Mouse (Mus musculus): ENCODE data around the gene Flrt3. TPM values are rescaled to one million over a fixed set of nuclear protein-coding genes. Genes with fewer than 3 reads are reported as not detected.

The Flrt3 gene
- polyA plus RNA-seq, 2 experiments, result 14.4 to 47.6 TPM

DNA sequence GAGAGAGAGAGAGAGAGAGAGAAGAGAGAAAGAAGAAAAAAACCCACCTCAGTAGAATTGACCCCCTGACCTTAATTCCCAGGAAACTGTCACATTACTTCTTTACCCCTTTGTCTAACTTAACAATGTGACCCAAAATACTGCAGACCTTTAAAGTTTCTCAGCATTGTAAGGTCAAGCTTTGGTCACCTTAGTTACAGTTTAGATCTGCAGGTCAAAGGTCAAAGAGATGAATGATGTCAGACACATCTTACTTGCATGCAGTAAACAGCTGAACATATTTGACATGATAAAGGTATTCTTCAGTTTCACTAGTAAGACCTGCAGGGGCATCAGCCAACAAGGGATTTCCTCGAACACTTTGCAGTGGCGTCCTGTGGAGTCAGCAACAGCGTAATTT, 32.9 kb upstream of the Flrt3 start:
- DNase-seq (ENCODE audit: low spot score), result no peak
- Histone ChIP-seq H3K9ac (ENCODE audit: low read depth, low read length, severe bottlenecking) (no peak overlapping the region), H3K36me3 (ENCODE audit: control insufficient read depth, insufficient read depth, low read length) (no peaks in the 10 kb centered on the region), H3K4me2 (replicated peaks; ENCODE audit: low read depth, low read length, severe bottlenecking) (no peak overlapping the region), H3K27ac (replicated peaks; ENCODE audit: low read depth, low read length) (no peak overlapping the region), H3K4me1 (ENCODE audit: control insufficient read depth, insufficient read depth, low read length) (peaks cover 4% of the 10 kb centered on the region; the same call in 1 of the 2 replicates), H3K27me3 (ENCODE audit: control insufficient read depth, insufficient read depth, low read length) (no peaks in the 10 kb centered on the region), H3K9me3 (ENCODE audit: control insufficient read depth, low read length) (no peaks in the 10 kb centered on the region), H3K4me3 (replicated peaks; ENCODE audit: low read length) (no peak overlapping the region)
- 24% methylated on average over 3 of the region's 3 CpGs for WGBS
- no peak for TF ChIP-seq POLR2A (IDR thresholded peaks at IDR 0.05; ENCODE audit: borderline replicate concordance, extremely low read depth, insufficient read depth, insufficient read length)
- ATAC-seq (ENCODE audit: low FRiP score, low read depth), result no peak

DNA sequence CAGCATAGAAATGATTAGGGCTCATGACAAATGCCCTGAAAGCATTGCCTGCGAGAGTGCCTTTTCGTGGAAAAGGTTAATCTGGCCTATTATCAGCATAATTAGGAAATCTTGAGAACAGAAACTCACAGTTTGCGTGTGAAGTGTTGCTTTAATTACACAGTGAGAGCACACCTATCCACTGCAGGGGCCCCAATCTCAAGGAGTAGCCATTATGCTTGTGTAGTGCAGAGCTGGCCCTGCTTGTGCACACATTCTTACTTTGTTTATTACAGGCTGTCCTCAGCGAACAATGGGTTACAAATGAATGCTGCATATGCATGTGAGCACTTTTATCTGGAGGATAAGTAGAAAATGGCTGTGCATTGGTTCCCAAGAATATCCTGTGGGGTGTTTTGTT, 32.1 kb upstream of the Flrt3 start:
- WGBS, result 56% methylated on average over 4 of the region's 4 CpGs
- H3K36me3 ChIP-seq (ENCODE audit: control insufficient read depth, insufficient read depth, low read length), result no peaks in the 10 kb centered on the region
- no peak for DNase-seq (ENCODE audit: low spot score)
- H3K4me3 ChIP-seq (replicated peaks; ENCODE audit: low read length), result no peak overlapping the region
- TF ChIP-seq POLR2A (IDR thresholded peaks at IDR 0.05; ENCODE audit: borderline replicate concordance, extremely low read depth, insufficient read depth, insufficient read length), result no peak
- H3K27ac ChIP-seq (replicated peaks; ENCODE audit: low read depth, low read length), result no peak overlapping the region
- H3K9ac ChIP-seq (ENCODE audit: low read depth, low read length, severe bottlenecking), result no peak overlapping the region
- H3K9me3 ChIP-seq (ENCODE audit: control insufficient read depth, low read length), result no peaks in the 10 kb centered on the region
- no peak overlapping the region for H3K4me2 ChIP-seq (replicated peaks; ENCODE audit: low read depth, low read length, severe bottlenecking)
- H3K4me1 ChIP-seq (ENCODE audit: control insufficient read depth, insufficient read depth, low read length), result peaks cover 7% of the 10 kb centered on the region
- no peak for ATAC-seq (ENCODE audit: low FRiP score, low read depth)
- H3K27me3 ChIP-seq (ENCODE audit: control insufficient read depth, insufficient read depth, low read length), result no peaks in the 10 kb centered on the region

DNA sequence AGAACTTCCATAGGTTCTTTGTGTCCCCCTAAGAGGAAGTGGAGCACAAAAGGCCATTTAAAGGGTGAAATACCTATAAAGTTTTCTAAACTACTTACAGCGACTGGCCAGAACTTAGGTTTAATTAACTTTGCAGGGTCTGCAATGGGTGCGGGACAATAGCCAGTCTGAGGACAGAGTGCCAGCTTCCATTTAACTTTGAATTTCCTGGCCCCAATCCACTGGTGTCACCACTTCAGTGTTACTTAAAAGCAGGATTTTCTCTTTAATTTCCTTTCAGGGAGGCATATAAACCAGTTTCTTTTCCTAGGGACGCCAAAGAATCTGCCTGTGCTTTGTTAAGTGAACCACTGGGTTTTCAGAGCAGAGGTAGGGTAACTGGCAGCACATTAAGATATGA, 27.3 kb upstream of the Flrt3 start:
- H3K27me3 ChIP-seq (ENCODE audit: control insufficient read depth, insufficient read depth, low read length), result no peaks in the 10 kb centered on the region
- H3K9ac ChIP-seq (ENCODE audit: low read depth, low read length, severe bottlenecking), result no peak overlapping the region
- no peak overlapping the region for H3K4me3 ChIP-seq (replicated peaks; ENCODE audit: low read length)
- H3K4me2 ChIP-seq (replicated peaks; ENCODE audit: low read depth, low read length, severe bottlenecking), result no peak overlapping the region
- DNase-seq (ENCODE audit: low spot score) (peak; percentile 34), ATAC-seq (ENCODE audit: low FRiP score, low read depth) (no peak)
- no peak for TF ChIP-seq POLR2A (IDR thresholded peaks at IDR 0.05; ENCODE audit: borderline replicate concordance, extremely low read depth, insufficient read depth, insufficient read length)
- H3K4me1 ChIP-seq (ENCODE audit: control insufficient read depth, insufficient read depth, low read length), result peaks cover 6% of the 10 kb centered on the region
- no peaks in the 10 kb centered on the region for H3K9me3 ChIP-seq (ENCODE audit: control insufficient read depth, low read length)
- 18% methylated on average over 3 of the region's 3 CpGs for WGBS
- H3K27ac ChIP-seq (replicated peaks; ENCODE audit: low read depth, low read length), result no peak overlapping the region; the same call in 1 of the 2 replicates
- H3K36me3 ChIP-seq (ENCODE audit: control insufficient read depth, insufficient read depth, low read length), result no peaks in the 10 kb centered on the region

DNA sequence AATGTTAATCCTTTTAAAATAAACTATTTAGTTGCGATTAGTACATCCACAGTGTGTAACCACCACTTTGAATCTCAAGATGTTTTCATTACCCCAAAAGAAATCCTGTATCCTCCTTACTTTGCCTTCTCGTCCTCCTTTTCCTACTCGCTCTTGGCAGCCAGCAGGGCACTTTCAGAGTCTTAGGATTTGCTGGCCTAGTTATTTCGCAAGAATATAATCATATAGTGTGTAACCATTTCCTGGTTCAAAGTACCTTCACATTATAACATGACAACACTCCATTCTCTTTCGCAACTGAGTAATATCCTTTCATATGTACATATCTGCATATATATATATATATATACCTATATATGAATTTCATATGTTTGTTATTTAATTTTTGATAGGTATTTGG, 22.6 kb upstream of the Flrt3 start:
- Histone ChIP-seq H3K27ac (replicated peaks; ENCODE audit: low read depth, low read length) (no peak overlapping the region), H3K27me3 (ENCODE audit: control insufficient read depth, insufficient read depth, low read length) (no peaks in the 10 kb centered on the region), H3K36me3 (ENCODE audit: control insufficient read depth, insufficient read depth, low read length) (no peaks in the 10 kb centered on the region), H3K4me3 (replicated peaks; ENCODE audit: low read length) (no peak overlapping the region), H3K4me1 (ENCODE audit: control insufficient read depth, insufficient read depth, low read length) (peaks cover 6% of the 10 kb centered on the region), H3K4me2 (replicated peaks; ENCODE audit: low read depth, low read length, severe bottlenecking) (no peak overlapping the region), H3K9ac (ENCODE audit: low read depth, low read length, severe bottlenecking) (no peak overlapping the region), H3K9me3 (ENCODE audit: control insufficient read depth, low read length) (no peaks in the 10 kb centered on the region)
- 85% methylated on average over 5 of the region's 5 CpGs for WGBS
- DNase-seq (ENCODE audit: low spot score) (no peak), ATAC-seq (ENCODE audit: low FRiP score, low read depth) (no peak)
- no peak for TF ChIP-seq POLR2A (IDR thresholded peaks at IDR 0.05; ENCODE audit: borderline replicate concordance, extremely low read depth, insufficient read depth, insufficient read length)

DNA sequence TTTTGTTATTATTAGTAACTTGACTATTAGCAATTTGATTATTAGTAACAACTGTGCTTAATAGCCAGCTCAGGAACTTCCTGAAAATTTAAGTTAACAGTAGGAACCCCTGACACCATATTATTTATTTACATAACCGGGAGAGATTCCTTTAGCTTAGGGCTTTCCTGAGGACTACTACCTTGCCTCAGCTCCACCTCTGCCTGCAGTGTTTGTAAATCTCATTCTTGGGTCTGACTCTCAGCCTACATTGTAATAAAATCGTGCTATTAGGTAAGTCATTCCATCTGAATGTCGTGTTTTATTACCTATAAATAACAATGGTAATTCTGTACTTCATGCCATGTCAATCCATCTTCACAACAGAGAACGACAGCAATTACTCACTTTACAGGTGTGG, 21.2 kb upstream of the Flrt3 start:
- Histone ChIP-seq H3K9ac (ENCODE audit: low read depth, low read length, severe bottlenecking) (no peak overlapping the region), H3K27me3 (ENCODE audit: control insufficient read depth, insufficient read depth, low read length) (no peaks in the 10 kb centered on the region), H3K4me2 (replicated peaks; ENCODE audit: low read depth, low read length, severe bottlenecking) (no peak overlapping the region), H3K27ac (replicated peaks; ENCODE audit: low read depth, low read length) (no peak overlapping the region), H3K36me3 (ENCODE audit: control insufficient read depth, insufficient read depth, low read length) (no peaks in the 10 kb centered on the region), H3K4me3 (replicated peaks; ENCODE audit: low read length) (no peak overlapping the region), H3K9me3 (ENCODE audit: control insufficient read depth, low read length) (no peaks in the 10 kb centered on the region), H3K4me1 (ENCODE audit: control insufficient read depth, insufficient read depth, low read length) (no peaks in the 10 kb centered on the region)
- WGBS, result 22% methylated on average over 4 of the region's 4 CpGs
- ATAC-seq (ENCODE audit: low FRiP score, low read depth) (no peak), DNase-seq (ENCODE audit: low spot score) (no peak)
- TF ChIP-seq POLR2A (IDR thresholded peaks at IDR 0.05; ENCODE audit: borderline replicate concordance, extremely low read depth, insufficient read depth, insufficient read length), result no peak

DNA sequence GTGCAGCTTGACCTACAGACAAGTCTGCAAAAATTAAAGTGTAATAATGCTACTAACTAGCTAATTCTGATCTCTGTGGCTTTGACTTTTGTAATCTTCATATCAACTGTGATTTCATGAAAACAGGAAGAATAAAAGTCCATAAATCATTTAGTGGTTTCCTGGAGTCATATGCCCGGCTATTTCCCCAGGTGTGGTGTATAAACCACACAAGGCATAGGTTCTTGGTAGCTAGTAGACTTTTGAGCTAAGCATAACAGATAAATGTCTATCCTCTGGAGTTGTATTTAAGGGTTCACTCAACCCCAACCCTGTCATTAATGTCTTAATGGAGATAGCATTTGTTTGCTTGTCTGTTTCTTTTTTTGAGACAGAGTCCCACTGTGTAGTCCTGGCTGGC, 20.1 kb upstream of the Flrt3 start:
- DNase-seq (ENCODE audit: low spot score), result no peak
- Histone ChIP-seq H3K9me3 (ENCODE audit: control insufficient read depth, low read length) (no peaks in the 10 kb centered on the region), H3K36me3 (ENCODE audit: control insufficient read depth, insufficient read depth, low read length) (no peaks in the 10 kb centered on the region), H3K9ac (ENCODE audit: low read depth, low read length, severe bottlenecking) (no peak overlapping the region), H3K4me1 (ENCODE audit: control insufficient read depth, insufficient read depth, low read length) (no peaks in the 10 kb centered on the region), H3K4me3 (replicated peaks; ENCODE audit: low read length) (no peak overlapping the region), H3K27ac (replicated peaks; ENCODE audit: low read depth, low read length) (no peak overlapping the region), H3K4me2 (replicated peaks; ENCODE audit: low read depth, low read length, severe bottlenecking) (no peak overlapping the region), H3K27me3 (ENCODE audit: control insufficient read depth, insufficient read depth, low read length) (no peaks in the 10 kb centered on the region)
- no peak for TF ChIP-seq POLR2A (IDR thresholded peaks at IDR 0.05; ENCODE audit: borderline replicate concordance, extremely low read depth, insufficient read depth, insufficient read length)
- no peak for ATAC-seq (ENCODE audit: low FRiP score, low read depth)
- WGBS, result 75% methylated on average over 1 of the region's 1 CpGs

All from limb, embryonic 14.5 days (tissue).